ENCODE assay signal across 16 mouse cellular contexts in genomic region chr4:143257971-143258370, GRCm38 (mm10). TPM values are rescaled to one million over a fixed set of nuclear protein-coding genes. Genes with fewer than 3 reads are reported as not detected.
A peak's percentile ranks its signal among the peaks of the same experiment; 100 is the strongest.
DNase-seq lines count a peak whose midpoint lies in the region; ATAC-seq and TF ChIP-seq lines count a peak whose summit lies in the region.
"Had no signal": no experiment of that assay in that cellular context is flagged by ENCODE, and none has a peak within 500 bp of the region (broad histone marks: within the 10 kb centered on the region; RNA-seq: fewer than 3 reads in every experiment).

No protein-coding gene starts in this region.

- H3K9ac ChIP-seq in hindbrain, postnatal 0 days (replicated peaks; ENCODE audit: low read length): no peak overlapping the region
- no peak overlapping the region for H3K9ac ChIP-seq in hindbrain, embryonic 16.5 days (ENCODE audit: low read depth, low read length)
- H3K9ac ChIP-seq in liver, embryonic 15.5 days: no peak overlapping the region
- no peak overlapping the region for H3K9ac ChIP-seq in liver, postnatal 0 days (replicated peaks)
- H3K9ac ChIP-seq: embryonic facial prominence, embryonic 13.5 days; hindbrain, embryonic 13.5 days; neural tube, embryonic 13.5 days had no signal

- no peaks in the 10 kb centered on the region for H3K36me3 ChIP-seq in hindbrain, postnatal 0 days (ENCODE audit: insufficient read depth, low read length)
- no peaks in the 10 kb centered on the region for H3K36me3 ChIP-seq in hindbrain, embryonic 16.5 days (ENCODE audit: control insufficient read depth, insufficient read depth, low read length)
- H3K36me3 ChIP-seq in liver, embryonic 15.5 days (replicated peaks): no peaks in the 10 kb centered on the region
- no peaks in the 10 kb centered on the region for H3K36me3 ChIP-seq in liver, postnatal 0 days (replicated peaks; ENCODE audit: insufficient read depth, low read length)
- H3K36me3 ChIP-seq: embryonic facial prominence, embryonic 13.5 days; G1E; heart, embryonic 10.5 days; hindbrain, embryonic 13.5 days; neural tube, embryonic 13.5 days had no signal

- 42% methylated on average over 6 of the region's 6 CpGs for WGBS in hindbrain, postnatal 0 days
- WGBS in hindbrain, embryonic 16.5 days: 40% methylated on average over 6 of the region's 6 CpGs
- WGBS in liver, embryonic 15.5 days (ENCODE audit: insufficient replicate concordance): 25% methylated on average over 6 of the region's 6 CpGs
- WGBS in liver, postnatal 0 days (ENCODE audit: insufficient replicate concordance): 36% methylated on average over 6 of the region's 6 CpGs

- no peaks in the 10 kb centered on the region for H3K27me3 ChIP-seq in hindbrain, postnatal 0 days (ENCODE audit: insufficient read depth, low read length)
- H3K27me3 ChIP-seq in hindbrain, embryonic 16.5 days (replicated peaks; ENCODE audit: control insufficient read depth, insufficient read depth, low read length): no peaks in the 10 kb centered on the region
- no peaks in the 10 kb centered on the region for H3K27me3 ChIP-seq in liver, embryonic 15.5 days
- no peaks in the 10 kb centered on the region for H3K27me3 ChIP-seq in liver, postnatal 0 days (ENCODE audit: insufficient read depth, low read length)
- H3K27me3 ChIP-seq: embryonic facial prominence, embryonic 13.5 days; hindbrain, embryonic 13.5 days; megakaryocyte, embryonic 14.5 days; neural tube, embryonic 13.5 days had no signal

- 0 out of 2 replicates have a peak, but pooled peaks cover 5% of the 10 kb centered on the region for H3K4me1 ChIP-seq in hindbrain, postnatal 0 days (ENCODE audit: insufficient read depth, low read length)
- H3K4me1 ChIP-seq in hindbrain, embryonic 16.5 days (ENCODE audit: control insufficient read depth, insufficient read depth, low read depth, low read length): no peaks in the 10 kb centered on the region
- peaks cover 11% of the 10 kb centered on the region for H3K4me1 ChIP-seq in liver, embryonic 15.5 days (replicated peaks)
- H3K4me1 ChIP-seq in liver, postnatal 0 days (ENCODE audit: insufficient read depth): peaks cover 3% of the 10 kb centered on the region; the same call in 1 of the 2 replicates
- H3K4me1 ChIP-seq: embryonic facial prominence, embryonic 13.5 days had no signal

- no peaks in the 10 kb centered on the region for H3K9me3 ChIP-seq in hindbrain, postnatal 0 days (ENCODE audit: low read length)
- no peaks in the 10 kb centered on the region for H3K9me3 ChIP-seq in hindbrain, embryonic 16.5 days (ENCODE audit: control insufficient read depth, low read length)
- no peaks in the 10 kb centered on the region for H3K9me3 ChIP-seq in liver, embryonic 15.5 days (replicated peaks)
- no peaks in the 10 kb centered on the region for H3K9me3 ChIP-seq in liver, postnatal 0 days (ENCODE audit: low read length)
- H3K9me3 ChIP-seq: embryonic facial prominence, embryonic 13.5 days; hindbrain, embryonic 13.5 days; neural tube, embryonic 13.5 days had no signal

- H3K4me3 ChIP-seq in hindbrain, postnatal 0 days (ENCODE audit: low read length): no peak overlapping the region
- H3K4me3 ChIP-seq in hindbrain, embryonic 16.5 days (ENCODE audit: low read length): no peak overlapping the region
- no peak overlapping the region for H3K4me3 ChIP-seq in liver, embryonic 15.5 days (replicated peaks)
- H3K4me3 ChIP-seq in liver, postnatal 0 days (ENCODE audit: low read depth, low read length): no peak overlapping the region
- H3K4me3 ChIP-seq: hindbrain, embryonic 13.5 days; neural tube, embryonic 13.5 days had no signal

- no peak for TF ChIP-seq CTCF in hindbrain, postnatal 0 days (IDR thresholded peaks at IDR 0.05; ENCODE audit: low read depth)
- no peak for TF ChIP-seq CTCF in liver, postnatal 0 days (IDR thresholded peaks at IDR 0.05; ENCODE audit: low read depth)

- no peak overlapping the region for H3K27ac ChIP-seq in hindbrain, postnatal 0 days
- no peak overlapping the region for H3K27ac ChIP-seq in hindbrain, embryonic 16.5 days (ENCODE audit: low read depth, low read length)
- H3K27ac ChIP-seq in liver, embryonic 15.5 days (replicated peaks): no peak overlapping the region
- H3K27ac ChIP-seq in liver, postnatal 0 days (ENCODE audit: low read depth): no peak overlapping the region
- H3K27ac ChIP-seq: embryonic facial prominence, embryonic 13.5 days; gastrocnemius, adult 2 months; heart, embryonic 10.5 days; hindbrain, embryonic 13.5 days; neural tube, embryonic 13.5 days had no signal

- H3K4me2 ChIP-seq in hindbrain, postnatal 0 days (ENCODE audit: low read depth, low read length): peak overlapping the region; percentile 47; the same call in 1 of the 2 replicates
- H3K4me2 ChIP-seq in hindbrain, embryonic 16.5 days (ENCODE audit: low read length): no peak overlapping the region
- 0 out of 2 replicates have a peak overlapping the region, but pooled peaks have one; percentile 51 for H3K4me2 ChIP-seq in liver, embryonic 15.5 days
- no peak overlapping the region for H3K4me2 ChIP-seq in liver, postnatal 0 days (ENCODE audit: low read depth, low read length)

- no peak for ATAC-seq in hindbrain, postnatal 0 days
- no peak; the same call in 1 of the 2 replicates for ATAC-seq in hindbrain, embryonic 16.5 days
- no peak for ATAC-seq in liver, embryonic 15.5 days (ENCODE audit: insufficient read depth)
- ATAC-seq in liver, postnatal 0 days: no peak
- no peak for ATAC-seq in cerebellum, adult (ENCODE audit: insufficient number of reproducible peaks, low FRiP score, low TSS enrichment)

- peak; percentile 14 for DNase-seq in embryo, embryonic 10 days (ENCODE audit: low spot score)
- no peak for DNase-seq in embryo, embryonic 11 days
- DNase-seq in hindbrain, postnatal 0 days (ENCODE audit: low spot score): no peak
- no peak for DNase-seq in liver, postnatal 0 days
- DNase-seq in ZHBTc4 (ENCODE audit: low read depth, low spot score): peak; percentile 9
- DNase-seq: cerebellum, adult 9-10 months had no signal

- no peak for TF ChIP-seq EP300 in liver, postnatal 0 days (IDR thresholded peaks at IDR 0.05; ENCODE audit: low read depth)

RNA-seq across cellular contexts. Expression of gene Pdpn, which starts 41.4 kb away (rescaled TPM):
- 31.8 and 56.8 TPM in 2 replicates for total RNA-seq in hindbrain, postnatal 0 days (2014; rRNA removed)
- polyA plus RNA-seq in hindbrain, postnatal 0 days (2015; fragmentation: Nextera tagmentation; extraction: Ambion mirVana): 45.5 and 51.4 TPM in 2 replicates
- 46.9 and 51.6 TPM in 2 replicates for polyA plus RNA-seq in hindbrain, embryonic 16.5 days (2015; fragmentation: Nextera tagmentation; extraction: Ambion mirVana)
- 1.1 and 1.8 TPM in 2 replicates for polyA plus RNA-seq in liver, embryonic 15.5 days (2015; fragmentation: Nextera tagmentation; extraction: Ambion mirVana)
- 1.6 TPM in 2 replicates for polyA plus RNA-seq in liver, postnatal 0 days (2015; fragmentation: Nextera tagmentation; extraction: Ambion mirVana)
- polyA plus RNA-seq: G1E had no signal

RNA-seq across cellular contexts. Expression of gene Prdm2, which starts 45.2 kb away (rescaled TPM):
- total RNA-seq in hindbrain, postnatal 0 days (2014; rRNA removed): 16.6 and 23.8 TPM in 2 replicates
- 10.3 and 11.0 TPM in 2 replicates for polyA plus RNA-seq in hindbrain, postnatal 0 days (2015; fragmentation: Nextera tagmentation; extraction: Ambion mirVana)
- polyA plus RNA-seq in hindbrain, embryonic 16.5 days (2015; fragmentation: Nextera tagmentation; extraction: Ambion mirVana): 12.0 and 13.5 TPM in 2 replicates
- 2.8 and 3.4 TPM in 2 replicates for polyA plus RNA-seq in liver, embryonic 15.5 days (2015; fragmentation: Nextera tagmentation; extraction: Ambion mirVana)
- 2.6 and 4.1 TPM in 2 replicates for polyA plus RNA-seq in liver, postnatal 0 days (2015; fragmentation: Nextera tagmentation; extraction: Ambion mirVana)

Comparison
In these comparisons a context has a peak if more than half of its experiments do, and no peak if none do; other contexts are left out.
1. DNase-seq: peak in embryo, embryonic 10 days (single experiment) and ZHBTc4 (single experiment); none in embryo, embryonic 11 days (single experiment), hindbrain, postnatal 0 days (single experiment) and liver, postnatal 0 days (single experiment).
2. H3K4me2 ChIP-seq: peak in hindbrain, postnatal 0 days (single experiment) and liver, embryonic 15.5 days (single experiment); none in hindbrain, embryonic 16.5 days (single experiment) and liver, postnatal 0 days (single experiment).
3. RNA of gene Pdpn, which starts 41.4 kb away (polyA plus RNA-seq): 46.9 to 51.6 TPM in hindbrain, embryonic 16.5 days and 45.5 to 51.4 TPM in hindbrain, postnatal 0 days; 1.1 to 1.8 TPM in liver, embryonic 15.5 days and 1.6 TPM in liver, postnatal 0 days; every median in the first group is over 10 times any median in the second.